7 mouse cellular contexts compared by ENCODE assay signal in the genomic region with DNA sequence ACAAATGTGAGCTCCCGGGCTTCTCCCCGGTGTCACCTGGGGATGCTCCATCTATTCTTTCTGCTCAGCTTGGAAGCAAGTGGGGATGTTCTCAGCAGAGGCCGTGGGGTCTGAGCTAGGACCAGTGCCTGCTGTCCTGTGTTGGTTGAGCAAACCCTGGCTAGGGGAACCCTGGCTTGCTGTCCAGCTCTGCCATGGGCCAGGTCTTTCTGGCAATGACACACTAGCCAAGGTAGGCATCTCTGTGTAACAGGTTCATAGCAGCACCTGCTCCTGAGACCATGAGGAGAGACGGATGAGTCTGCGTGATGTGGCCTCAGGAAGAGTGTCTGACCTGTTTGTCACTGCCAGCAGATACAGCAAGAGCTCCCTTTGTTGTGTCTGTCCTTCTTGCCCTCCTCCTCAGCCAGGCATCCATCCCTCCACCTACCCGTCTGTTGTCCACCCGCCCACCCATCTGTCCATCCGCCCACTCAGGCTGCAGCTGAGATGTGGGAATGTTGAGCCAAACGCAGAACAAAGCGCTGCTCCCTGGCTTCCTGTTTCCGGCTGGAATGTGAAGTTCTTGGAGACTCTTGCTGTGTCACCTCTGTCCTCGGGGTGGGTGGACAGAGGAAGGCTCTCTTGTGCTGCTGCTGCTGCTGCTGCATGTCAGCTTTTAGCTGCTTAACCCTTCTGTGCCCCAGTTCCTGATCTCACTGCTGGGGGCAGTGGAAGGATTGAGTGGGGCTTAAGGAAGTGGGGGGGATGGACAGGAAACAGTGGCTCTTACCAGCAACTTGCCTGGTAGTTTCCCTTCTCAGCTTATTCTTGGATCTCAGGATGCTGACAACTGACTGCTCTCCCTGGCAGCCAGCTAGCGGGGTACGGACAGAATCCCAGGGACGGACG.
A peak's percentile ranks its signal among the peaks of the same experiment; 100 is the strongest.
DNase-seq lines count a peak whose midpoint lies in the region; ATAC-seq and TF ChIP-seq lines count a peak whose summit lies in the region.

No protein-coding gene starts in this region.

- H3K36me3 ChIP-seq in embryonic facial prominence, embryonic 12.5 days, result no peaks in the 10 kb centered on the region
- no peaks in the 10 kb centered on the region for H3K36me3 ChIP-seq in hindbrain, embryonic 14.5 days (replicated peaks; ENCODE audit: control insufficient read depth, insufficient read depth)

- H3K27ac ChIP-seq in embryonic facial prominence, embryonic 12.5 days, result peak overlapping the region; percentile 89
- peak overlapping the region; percentile 78 for H3K27ac ChIP-seq in hindbrain, embryonic 14.5 days

- H3K4me3 ChIP-seq in embryonic facial prominence, embryonic 12.5 days, result no peak overlapping the region
- no peak overlapping the region for H3K4me3 ChIP-seq in hindbrain, embryonic 14.5 days (replicated peaks; ENCODE audit: low read length)
- peak overlapping the region; percentile 4 for H3K4me3 ChIP-seq in lung, adult 2 months (replicated peaks; ENCODE audit: extremely low read depth, low read depth, low read length)

- peak; percentile 64 for DNase-seq in 416B (ENCODE audit: low read depth)
- DNase-seq in CD4-positive helper T cell, adult 2 months (ENCODE audit: low read depth, low spot score), result peak; percentile 57
- DNase-seq in hindbrain, embryonic 14.5 days (ENCODE audit: low spot score), result no peak
- DNase-seq in lung, adult 2 months, result no peak
- peak; percentile 72 for DNase-seq in retina, postnatal 1 day
- no peak for DNase-seq in testis, postnatal 14 days (ENCODE audit: low spot score)

- no peak for TF ChIP-seq CTCF in lung, adult 2 months (IDR thresholded peaks at IDR 0.05; ENCODE audit: insufficient read depth, low read length)

- peak overlapping the region; percentile 41 for H3K4me2 ChIP-seq in embryonic facial prominence, embryonic 12.5 days (replicated peaks)
- peak overlapping the region; percentile 29 for H3K4me2 ChIP-seq in hindbrain, embryonic 14.5 days (replicated peaks)

- no peak for ATAC-seq in embryonic facial prominence, embryonic 12.5 days (ENCODE audit: insufficient number of reproducible peaks, insufficient read depth, low FRiP score, low TSS enrichment)
- ATAC-seq in hindbrain, embryonic 14.5 days (ENCODE audit: low FRiP score), result no peak

- peaks cover 85% of the 10 kb centered on the region for H3K4me1 ChIP-seq in embryonic facial prominence, embryonic 12.5 days
- H3K4me1 ChIP-seq in hindbrain, embryonic 14.5 days (replicated peaks; ENCODE audit: control insufficient read depth, insufficient read depth, low read length), result peaks cover 42% of the 10 kb centered on the region
- peaks cover 58% of the 10 kb centered on the region for H3K4me1 ChIP-seq in lung, adult 2 months (ENCODE audit: control insufficient read depth, insufficient read depth, low read length)

- WGBS in embryonic facial prominence, embryonic 12.5 days, result 33% methylated on average over 16 of the region's 16 CpGs
- WGBS in hindbrain, embryonic 14.5 days, result 40% methylated on average over 16 of the region's 16 CpGs
- 31% methylated on average over 16 of the region's 16 CpGs for WGBS in lung, adult 2 months

- TF ChIP-seq POLR2A in lung, adult 2 months (IDR thresholded peaks at IDR 0.05; ENCODE audit: borderline replicate concordance, extremely low read depth, low read depth, low read length), result no peak

- no peaks in the 10 kb centered on the region for H3K9me3 ChIP-seq in embryonic facial prominence, embryonic 12.5 days
- no peaks in the 10 kb centered on the region for H3K9me3 ChIP-seq in hindbrain, embryonic 14.5 days (ENCODE audit: control insufficient read depth, low read length)

- H3K27me3 ChIP-seq in embryonic facial prominence, embryonic 12.5 days, result no peaks in the 10 kb centered on the region
- no peaks in the 10 kb centered on the region for H3K27me3 ChIP-seq in hindbrain, embryonic 14.5 days (ENCODE audit: control insufficient read depth, insufficient read depth, low read length)

- H3K9ac ChIP-seq in embryonic facial prominence, embryonic 12.5 days, result 0 out of 2 replicates have a peak overlapping the region, but pooled peaks have one; percentile 15
- H3K9ac ChIP-seq in hindbrain, embryonic 14.5 days, result 0 out of 2 replicates have a peak overlapping the region, but pooled peaks have one; percentile 40

Comparison
In these comparisons a context has a peak if more than half of its experiments do, and no peak if none do; other contexts are left out.
1. DNase-seq: peak in 416B (single experiment), CD4-positive helper T cell, adult 2 months (single experiment) and retina, postnatal 1 day (single experiment); none in hindbrain, embryonic 14.5 days (single experiment), lung, adult 2 months (single experiment) and testis, postnatal 14 days (single experiment).